Mouse (Mus musculus) gastrocnemius, adult 18-20 months (tissue): ENCODE results near the gene Ercc4. TPM values are rescaled to one million over a fixed set of nuclear protein-coding genes. Genes with fewer than 3 reads are reported as not detected.

Experiments
- DNase-seq: peaks from one replicate; pipeline ENCODE4 v3.0.0; 2021; ENCODE audit warnings: low spot score
- total RNA-seq, 2 experiments: library from RNA; stranded (reverse); gene quantifications; 2 replicates each; pipeline ENCODE4 v1.2.3; 2021

The Ercc4 gene
- total RNA-seq, 2 experiments from 2014 or later, result 5.0 to 5.1 TPM

GRCm38 (mm10) chr16:13193663-13194071 lies 84.2 kb downstream of the Ercc4 start:
- DNase-seq, result no peak

- DNase-seq, result no peak
Observed at GRCm38 (mm10) chr16:13194882-13195281, 85.4 kb downstream of the Ercc4 start.

- DNase-seq, result no peak
Observed at GRCm38 (mm10) chr16:13196626-13197025, 87.1 kb downstream of the Ercc4 start.

- DNase-seq, result no peak
Observed at GRCm38 (mm10) chr16:13197293-13197692, 87.8 kb downstream of the Ercc4 start.

- DNase-seq, result no peak
Observed at GRCm38 (mm10) chr16:13199204-13199603, 89.7 kb downstream of the Ercc4 start.

Other genes with a start within 250 kb of the Ercc4 start
- gene Mrtfb, start 146.8 kb downstream of the Ercc4 start, total RNA-seq, result 10 to 100 TPM; 23.7 to 24.0 TPM